Mouse (Mus musculus): ENCODE results near the gene Dmrtc2.
"Not testable (repeated sequence)": the region's sequence is repeated elsewhere in the genome, so short reads cannot be mapped to it uniquely, and the experiment has no call there.

The Dmrtc2 gene

GRCm38 (mm10) chr7:24869532-24870165 lies at the start of gene Dmrtc2, which contains the start of gene Lypd4:
Gene Dmrtc2, plus strand, starts transcription at chr7:24870057.
Gene Lypd4, minus strand, starts transcription at chr7:24869941.
- DNase-seq: no peak

GRCm38 (mm10) chr7:24824452-24824851 lies 45.4 kb upstream of the Dmrtc2 start:
- no peak for DNase-seq

GRCm38 (mm10) chr7:24827181-24827580 lies 42.7 kb upstream of the Dmrtc2 start:
- DNase-seq: no peak

GRCm38 (mm10) chr7:24838732-24839409 lies 31.0 kb upstream of the Dmrtc2 start:
- not testable (repeated sequence) for DNase-seq

GRCm38 (mm10) chr7:24839410-24839808 lies 30.4 kb upstream of the Dmrtc2 start:
- DNase-seq: no peak

GRCm38 (mm10) chr7:24840331-24840730 lies 29.5 kb upstream of the Dmrtc2 start:
- DNase-seq: no peak

GRCm38 (mm10) chr7:24841009-24841408 lies 28.8 kb upstream of the Dmrtc2 start:
- no peak for DNase-seq

GRCm38 (mm10) chr7:24844144-24844543 lies 25.7 kb upstream of the Dmrtc2 start:
- DNase-seq: no peak

GRCm38 (mm10) chr7:24845181-24845580 lies 24.7 kb upstream of the Dmrtc2 start:
- no peak for DNase-seq

GRCm38 (mm10) chr7:24845713-24846112 lies 24.1 kb upstream of the Dmrtc2 start:
- no peak for DNase-seq

GRCm38 (mm10) chr7:24846576-24846975 lies 23.3 kb upstream of the Dmrtc2 start:
- not testable (repeated sequence) for DNase-seq

- no peak for DNase-seq
These were observed 19.7 kb upstream of the Dmrtc2 start for GRCm38 (mm10) chr7:24850162-24850561.

- DNase-seq: no peak
These were observed 19.0 kb upstream of the Dmrtc2 start for GRCm38 (mm10) chr7:24850899-24851303.

GRCm38 (mm10) chr7:24851596-24852325 lies 18.1 kb upstream of the Dmrtc2 start:
- DNase-seq: no peak

GRCm38 (mm10) chr7:24852557-24853232 lies 17.2 kb upstream of the Dmrtc2 start:
- DNase-seq: no peak

GRCm38 (mm10) chr7:24853233-24853563 lies 16.7 kb upstream of the Dmrtc2 start:
- DNase-seq: no peak

- DNase-seq: no peak
These were observed 16.2 kb upstream of the Dmrtc2 start for GRCm38 (mm10) chr7:24853695-24854094.

GRCm38 (mm10) chr7:24856460-24857120 lies 13.3 kb upstream of the Dmrtc2 start:
- no peak for DNase-seq

GRCm38 (mm10) chr7:24859234-24859633 lies 10.6 kb upstream of the Dmrtc2 start:
- DNase-seq: no peak

- no peak for DNase-seq
These were observed 7.9 kb upstream of the Dmrtc2 start, which contains the start of gene Gm9844 for GRCm38 (mm10) chr7:24861913-24862312. Gene Gm9844, plus strand, starts transcription at chr7:24862213.

- DNase-seq: no peak
These were observed 7.0 kb upstream of the Dmrtc2 start for GRCm38 (mm10) chr7:24862853-24863252.

- no peak for DNase-seq
These were observed 5.7 kb upstream of the Dmrtc2 start for GRCm38 (mm10) chr7:24864156-24864555.

- DNase-seq: no peak
These were observed 777 bp upstream of the Dmrtc2 start for GRCm38 (mm10) chr7:24869080-24869479.
